Mouse (Mus musculus) liver, embryonic 14.5 days (tissue): ENCODE results near the gene Zfp646.

Experiments
- CTCF ChIP-seq: IDR thresholded peaks from 2 replicates; pipeline ENCODE4 v1.5.1; 2016; ENCODE audit warnings: antibody characterized with exemption, low read depth, control low read depth
- EP300 ChIP-seq: IDR thresholded peaks from 2 replicates; pipeline ENCODE4 v1.6.1; 2016; ENCODE audit warnings: antibody characterized with exemption, low read depth

GRCm38 (mm10) chr7:127876467-127877348 lies 687 bp downstream of the Zfp646 start, which contains the start of gene Zfp668:
- TF ChIP-seq CTCF: no peak
- no peak for TF ChIP-seq EP300
